Mouse (Mus musculus) testis, adult 2 months (tissue): ENCODE results near the gene Nwd1. TPM values are rescaled to one million over a fixed set of nuclear protein-coding genes. Genes with fewer than 3 reads are reported as not detected.

ENCODE experiments used
- H3K27ac ChIP-seq: fragments of 200-500 bp; 2 replicates; pipeline ENCODE4 v1.5.1; 2012; ENCODE audit warnings: low read depth, low read length; ENCODE audit not compliant: control insufficient read depth, insufficient read depth
- H3K27me3 ChIP-seq: fragments of 200-500 bp; 2 replicates; pipeline ENCODE4 v1.6.1; 2012; ENCODE audit warnings: mild to moderate bottlenecking, low read length, moderate library complexity; ENCODE audit not compliant: control insufficient read depth, insufficient read depth
- H3K36me3 ChIP-seq: fragments of 200-500 bp; 2 replicates; pipeline ENCODE4 v1.6.1; 2012; ENCODE audit warnings: mild to moderate bottlenecking, low read length; ENCODE audit not compliant: control insufficient read depth, insufficient read depth
- H3K4me1 ChIP-seq: fragments of 200-500 bp; 2 replicates; pipeline ENCODE4 v1.6.1; 2012; ENCODE audit warnings: low read length; ENCODE audit not compliant: control insufficient read depth, insufficient read depth
- H3K4me3 ChIP-seq: fragments of 200-500 bp; 2 replicates; pipeline ENCODE4 v1.5.1; 2012; ENCODE audit warnings: low read depth, mild to moderate bottlenecking, low read length, moderate library complexity, mixed read lengths; ENCODE audit not compliant: control insufficient read depth
- CTCF ChIP-seq: fragments of 200-500 bp; IDR thresholded peaks from 2 replicates; pipeline ENCODE4 v1.5.1; 2012; ENCODE audit warnings: low read depth, mild to moderate bottlenecking, inconsistent platforms, low read length, moderate library complexity; ENCODE audit not compliant: control insufficient read depth, insufficient read depth, insufficient replicate concordance
- POLR2A ChIP-seq: fragments of 200-500 bp; IDR thresholded peaks from 2 replicates; pipeline ENCODE4 v1.6.1; 2012; ENCODE audit warnings: low read depth, mild to moderate bottlenecking, inconsistent platforms, low read length, moderate library complexity; ENCODE audit not compliant: control insufficient read depth
- polyA plus RNA-seq: library from polyadenylated mRNA; depleted of rRNA; stranded (reverse); fragments of >200 nt; gene quantifications from 2 replicates; pipeline ENCODE4 v1.2.3, GENCODE M21; 2012

The Nwd1 gene
- polyA plus RNA-seq, 1 experiment, result 0.79 TPM

DNA sequence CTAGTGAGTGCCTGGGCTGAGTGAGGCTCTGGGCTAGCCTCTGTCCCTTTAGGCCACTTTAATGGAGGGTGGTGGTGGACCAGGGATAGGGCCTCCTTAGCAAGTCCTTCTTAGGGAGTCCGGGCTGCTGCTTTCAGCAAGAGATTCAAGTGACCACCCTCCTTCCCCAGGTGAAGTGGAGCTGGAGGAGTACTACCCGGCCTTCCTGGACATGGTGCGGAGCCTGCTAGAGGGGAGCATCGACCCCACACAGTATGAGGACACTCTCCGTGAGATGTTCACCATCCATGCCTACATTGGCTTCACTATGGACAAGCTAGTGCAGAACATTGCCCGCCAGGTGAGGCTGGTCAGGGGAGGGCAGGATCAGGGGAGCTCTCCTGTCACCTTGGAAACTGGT is 103.8 kb downstream of the Nwd1 start:
- Histone ChIP-seq H3K27me3 (no peaks in the 10 kb centered on the region), H3K36me3 (peaks cover 3% of the 10 kb centered on the region), H3K4me3 (no peak overlapping the region), H3K4me1 (no peaks in the 10 kb centered on the region), H3K27ac (no peak overlapping the region)
- TF ChIP-seq POLR2A (no peak), CTCF (no peak)

DNA sequence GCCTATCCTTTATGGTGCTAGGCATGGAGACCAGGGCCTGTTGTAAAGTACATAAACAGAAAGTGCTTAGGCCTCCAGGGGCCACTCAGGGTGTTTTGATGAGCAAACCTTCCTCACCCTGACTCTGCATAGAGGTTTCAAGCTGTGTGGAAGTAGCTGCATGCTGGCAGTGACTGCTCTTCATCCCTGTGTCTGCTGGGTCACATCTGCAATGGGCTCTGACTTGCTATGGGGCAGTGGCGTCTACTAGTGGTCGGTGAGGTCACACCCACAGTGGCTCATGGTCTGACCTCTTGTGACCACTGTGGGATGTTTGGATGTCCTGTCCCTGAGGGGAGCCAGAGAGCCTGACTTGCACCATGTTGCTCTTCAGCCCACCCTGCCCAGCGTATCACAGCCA is 104.6 kb downstream of the Nwd1 start:
- TF ChIP-seq POLR2A, result no peak
- TF ChIP-seq CTCF, result no peak
- H3K36me3 ChIP-seq, result peaks cover 3% of the 10 kb centered on the region
- no peak overlapping the region for H3K4me3 ChIP-seq
- no peak overlapping the region for H3K27ac ChIP-seq
- no peaks in the 10 kb centered on the region for H3K27me3 ChIP-seq
- no peaks in the 10 kb centered on the region for H3K4me1 ChIP-seq

DNA sequence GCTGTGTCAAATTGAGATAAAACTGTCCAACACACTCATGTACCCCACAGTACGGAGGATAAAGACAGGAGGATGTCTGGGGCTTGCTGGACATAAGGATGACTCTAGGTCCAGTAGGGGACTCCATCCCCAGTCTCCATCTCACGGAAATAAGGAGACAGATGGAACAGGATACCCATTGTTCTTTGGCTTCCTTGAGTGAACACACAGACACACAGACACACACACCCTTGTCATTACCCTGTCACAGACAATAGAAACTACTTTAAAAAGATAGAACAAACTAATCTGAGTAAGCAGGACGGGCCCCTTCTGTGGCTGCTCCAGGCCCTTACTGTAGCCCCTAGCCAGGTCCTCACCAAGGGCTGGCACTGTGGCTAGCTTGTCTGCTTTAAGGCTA is 105.8 kb downstream of the Nwd1 start:
- Histone ChIP-seq H3K4me1 (no peaks in the 10 kb centered on the region), H3K27ac (no peak overlapping the region), H3K27me3 (no peaks in the 10 kb centered on the region), H3K4me3 (no peak overlapping the region), H3K36me3 (peaks cover 1% of the 10 kb centered on the region)
- TF ChIP-seq CTCF (no peak), POLR2A (no peak)

DNA sequence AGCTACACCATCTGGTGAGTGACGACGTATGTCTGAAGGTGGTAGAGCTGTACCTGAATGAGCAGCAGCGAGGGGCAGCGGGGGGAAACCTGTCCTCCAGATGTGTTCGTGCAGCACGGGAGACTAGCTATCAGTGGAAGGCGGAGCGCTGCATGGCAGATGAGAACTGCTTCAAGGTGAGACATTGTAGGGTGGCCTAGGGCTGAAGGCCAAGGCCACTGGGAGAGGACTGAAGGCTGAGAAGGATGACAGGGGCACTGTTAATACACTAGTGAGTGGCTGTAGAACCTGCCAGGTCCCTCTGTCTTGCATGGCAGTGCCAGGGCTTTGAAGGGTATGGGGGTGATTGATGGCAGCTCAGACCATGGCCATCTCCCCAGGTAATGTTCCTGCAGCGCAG is 106.7 kb downstream of the Nwd1 start:
- TF ChIP-seq POLR2A (no peak), CTCF (no peak)
- H3K36me3 ChIP-seq, result peaks cover 1% of the 10 kb centered on the region

DNA sequence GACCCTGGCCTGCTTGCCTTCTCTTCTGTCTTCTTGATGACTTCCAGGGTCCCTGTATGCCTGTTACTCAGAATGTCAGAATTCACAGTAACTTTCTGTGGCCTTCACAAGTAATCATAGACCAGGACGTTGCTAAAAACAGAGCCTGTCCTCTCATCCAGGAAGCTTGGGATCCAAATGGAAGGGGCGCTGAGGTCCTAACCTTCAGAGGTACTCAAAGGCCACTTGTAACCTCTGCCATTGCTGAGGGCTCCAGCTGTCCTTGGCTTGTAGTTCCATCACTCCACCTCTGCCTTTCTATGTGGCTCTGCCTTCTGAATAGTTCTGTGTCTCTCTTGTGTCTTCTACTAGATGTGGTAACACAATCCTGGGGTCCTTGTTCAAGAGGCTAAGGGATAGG is 107.3 kb downstream of the Nwd1 start:
- Histone ChIP-seq H3K4me1 (no peaks in the 10 kb centered on the region; the same call in 1 of the 2 replicates), H3K27ac (no peak overlapping the region), H3K4me3 (no peak overlapping the region), H3K27me3 (no peaks in the 10 kb centered on the region), H3K36me3 (peaks cover under 1% of the 10 kb centered on the region)
- TF ChIP-seq POLR2A (no peak), CTCF (no peak)

More for the DNA sequence above, 106.7 kb downstream of the Nwd1 start:
- H3K4me3 ChIP-seq, result no peak overlapping the region
- H3K4me1 ChIP-seq, result no peaks in the 10 kb centered on the region; the same call in 1 of the 2 replicates
- H3K27me3 ChIP-seq, result no peaks in the 10 kb centered on the region
- H3K27ac ChIP-seq, result no peak overlapping the region

DNA sequence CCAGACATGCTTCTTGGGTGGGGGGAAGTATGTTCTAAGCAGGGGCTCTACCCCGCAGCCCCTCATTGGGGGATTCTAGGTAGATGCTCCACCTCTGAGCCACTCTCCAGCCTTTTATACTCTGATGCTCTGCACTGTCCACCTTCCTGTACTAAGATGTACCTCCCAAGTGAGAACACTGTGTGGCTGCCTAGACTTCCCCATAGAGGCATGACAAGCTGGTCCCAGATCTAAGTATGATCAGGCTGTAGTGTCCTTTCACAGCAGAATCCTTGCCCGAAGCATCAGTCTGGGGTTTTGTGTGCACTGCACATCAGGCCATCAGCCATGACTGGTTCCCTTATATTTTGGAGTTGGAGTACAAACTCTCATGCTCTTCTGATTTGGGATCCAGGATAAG is 109.5 kb downstream of the Nwd1 start:
- H3K36me3 ChIP-seq, result no peaks in the 10 kb centered on the region
- no peak overlapping the region for H3K4me3 ChIP-seq
- TF ChIP-seq CTCF (no peak), POLR2A (no peak)

DNA sequence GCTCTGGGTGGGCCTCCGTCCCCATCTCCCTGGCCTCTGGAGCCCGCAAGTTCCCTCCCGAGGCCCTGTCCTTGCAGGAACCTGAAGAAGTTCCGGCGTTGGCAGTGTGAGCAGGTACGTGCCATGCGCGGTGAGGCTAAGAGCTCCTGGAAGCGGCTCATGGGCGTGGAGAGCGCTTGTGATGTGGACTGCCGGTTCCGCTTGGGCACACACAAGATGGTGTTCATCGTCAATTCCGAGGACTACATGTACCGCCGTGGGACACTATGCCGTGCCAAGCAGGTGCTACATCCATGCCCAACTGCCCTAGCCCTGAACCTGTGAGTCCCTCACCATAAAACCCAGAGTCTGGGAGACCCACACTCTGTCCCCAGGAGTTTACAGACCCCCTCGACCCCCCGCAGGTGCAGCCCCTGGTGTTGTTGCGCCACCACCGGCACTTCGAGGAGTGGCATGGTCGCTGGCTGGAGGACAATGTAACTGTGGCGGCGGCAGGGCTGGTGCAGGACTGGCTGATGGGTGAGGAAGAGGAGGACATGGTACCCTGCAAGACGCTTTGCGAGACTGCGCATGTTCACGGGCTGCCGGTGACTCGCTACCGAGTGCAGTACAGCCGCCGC is 110.4 kb downstream of the Nwd1 start:
- TF ChIP-seq POLR2A, result no peak
- no peak for TF ChIP-seq CTCF
- H3K36me3 ChIP-seq, result no peaks in the 10 kb centered on the region
- no peaks in the 10 kb centered on the region for H3K27me3 ChIP-seq
- peak overlapping the region; percentile 14; the same call in 1 of the 2 replicates for H3K4me3 ChIP-seq
- H3K27ac ChIP-seq, result no peak overlapping the region
- no peaks in the 10 kb centered on the region; the same call in 1 of the 2 replicates for H3K4me1 ChIP-seq

More for the DNA sequence above, 109.5 kb downstream of the Nwd1 start:
- Histone ChIP-seq H3K27me3 (no peaks in the 10 kb centered on the region), H3K27ac (no peak overlapping the region), H3K4me1 (no peaks in the 10 kb centered on the region; the same call in 1 of the 2 replicates)
